Mouse (Mus musculus): ENCODE results near the gene Grm7.

- TF ChIP-seq CTCF (IDR thresholded peaks at IDR 0.05; ENCODE audit: borderline replicate concordance, insufficient read depth, low read length): no peak
- no peak for TF ChIP-seq POLR2A (IDR thresholded peaks at IDR 0.05; ENCODE audit: low read depth, low read length)
These were observed 727.4 kb downstream of the Grm7 start for GRCm38 (mm10) chr6:111372626-111373380.
